Mouse (Mus musculus): ENCODE measurements around the gene Dclk1. TPM values are rescaled to one million over a fixed set of nuclear protein-coding genes. Genes with fewer than 3 reads are reported as not detected.

Gene Dclk1
- polyA plus RNA-seq, 1 experiment from 2014 or later: 14.2 TPM

GRCm38 (mm10) chr3:55542947-55543346, 300.8 kb downstream of the Dclk1 start:
- ATAC-seq (replicated peaks; ENCODE audit: low FRiP score, low TSS enrichment, low read depth): no peak
- Histone ChIP-seq H3K27ac (ENCODE audit: low read depth) (no peak overlapping the region), H3K4me3 (ENCODE audit: low read depth, low read length) (no peak overlapping the region), H3K4me2 (ENCODE audit: low read length) (0 out of 2 replicates have a peak overlapping the region, but pooled peaks have one; percentile 13), H3K9ac (ENCODE audit: low read length) (no peak overlapping the region), H3K4me1 (replicated peaks; ENCODE audit: control insufficient read depth, insufficient read depth, low read length) (peaks cover 8% of the 10 kb centered on the region; the same call in 1 of the 2 replicates), H3K9me3 (ENCODE audit: control insufficient read depth, low read length) (no peaks in the 10 kb centered on the region), H3K36me3 (ENCODE audit: control insufficient read depth, insufficient read depth, low read length) (no peaks in the 10 kb centered on the region), H3K27me3 (replicated peaks; ENCODE audit: control insufficient read depth, insufficient read depth, low read length) (no peaks in the 10 kb centered on the region)
- peak; percentile 43 for DNase-seq (ENCODE audit: low spot score)
- 83% methylated on average over 16 of the region's 16 CpGs for WGBS

- no peak for ATAC-seq (replicated peaks; ENCODE audit: low FRiP score, low TSS enrichment, low read depth)
- 35% methylated on average over 13 of the region's 13 CpGs for WGBS
- H3K9ac ChIP-seq (ENCODE audit: low read length): no peak overlapping the region
- H3K27ac ChIP-seq (ENCODE audit: low read depth): no peak overlapping the region
- no peaks in the 10 kb centered on the region for H3K36me3 ChIP-seq (ENCODE audit: control insufficient read depth, insufficient read depth, low read length)
- H3K4me2 ChIP-seq (ENCODE audit: low read length): no peak overlapping the region
- DNase-seq (ENCODE audit: low spot score): no peak
- no peak overlapping the region for H3K4me3 ChIP-seq (ENCODE audit: low read depth, low read length)
- H3K4me1 ChIP-seq (replicated peaks; ENCODE audit: control insufficient read depth, insufficient read depth, low read length): peaks cover 8% of the 10 kb centered on the region; the same call in 1 of the 2 replicates
- H3K27me3 ChIP-seq (replicated peaks; ENCODE audit: control insufficient read depth, insufficient read depth, low read length): no peaks in the 10 kb centered on the region
- H3K9me3 ChIP-seq (ENCODE audit: control insufficient read depth, low read length): no peaks in the 10 kb centered on the region
Measured at GRCm38 (mm10) chr3:55543929-55544684, 301.9 kb downstream of the Dclk1 start.

- no peak overlapping the region for H3K4me2 ChIP-seq (ENCODE audit: low read length)
Measured at GRCm38 (mm10) chr3:55545296-55545695, 303.1 kb downstream of the Dclk1 start.

GRCm38 (mm10) chr3:55545916-55546315, 303.8 kb downstream of the Dclk1 start:
- Histone ChIP-seq H3K36me3 (ENCODE audit: control insufficient read depth, insufficient read depth, low read length) (no peaks in the 10 kb centered on the region), H3K27ac (ENCODE audit: low read depth) (no peak overlapping the region), H3K4me2 (ENCODE audit: low read length) (no peak overlapping the region), H3K4me1 (replicated peaks; ENCODE audit: control insufficient read depth, insufficient read depth, low read length) (peaks cover 8% of the 10 kb centered on the region; the same call in 1 of the 2 replicates), H3K27me3 (replicated peaks; ENCODE audit: control insufficient read depth, insufficient read depth, low read length) (no peaks in the 10 kb centered on the region), H3K9me3 (ENCODE audit: control insufficient read depth, low read length) (no peaks in the 10 kb centered on the region), H3K4me3 (ENCODE audit: low read depth, low read length) (no peak overlapping the region), H3K9ac (ENCODE audit: low read length) (no peak overlapping the region)
- WGBS: 91% methylated on average over 9 of the region's 9 CpGs
- no peak for DNase-seq (ENCODE audit: low spot score)
- no peak for ATAC-seq (replicated peaks; ENCODE audit: low FRiP score, low TSS enrichment, low read depth)

More at GRCm38 (mm10) chr3:55545296-55545695, 303.1 kb downstream of the Dclk1 start:
- ATAC-seq (replicated peaks; ENCODE audit: low FRiP score, low TSS enrichment, low read depth): no peak
- Histone ChIP-seq H3K27ac (ENCODE audit: low read depth) (no peak overlapping the region), H3K9me3 (ENCODE audit: control insufficient read depth, low read length) (no peaks in the 10 kb centered on the region), H3K36me3 (ENCODE audit: control insufficient read depth, insufficient read depth, low read length) (no peaks in the 10 kb centered on the region), H3K4me3 (ENCODE audit: low read depth, low read length) (no peak overlapping the region), H3K9ac (ENCODE audit: low read length) (no peak overlapping the region), H3K27me3 (replicated peaks; ENCODE audit: control insufficient read depth, insufficient read depth, low read length) (no peaks in the 10 kb centered on the region), H3K4me1 (replicated peaks; ENCODE audit: control insufficient read depth, insufficient read depth, low read length) (peaks cover 8% of the 10 kb centered on the region; the same call in 1 of the 2 replicates)
- 74% methylated on average over 3 of the region's 3 CpGs for WGBS
- peak; percentile 13 for DNase-seq (ENCODE audit: low spot score)

- DNase-seq (ENCODE audit: low spot score) (peak; percentile 18), ATAC-seq (replicated peaks; ENCODE audit: low FRiP score, low TSS enrichment, low read depth) (no peak)
- no peaks in the 10 kb centered on the region for H3K9me3 ChIP-seq (ENCODE audit: control insufficient read depth, low read length)
- no peak overlapping the region for H3K9ac ChIP-seq (ENCODE audit: low read length)
- H3K4me2 ChIP-seq (ENCODE audit: low read length): no peak overlapping the region
- H3K27ac ChIP-seq (ENCODE audit: low read depth): no peak overlapping the region
- no peaks in the 10 kb centered on the region for H3K27me3 ChIP-seq (replicated peaks; ENCODE audit: control insufficient read depth, insufficient read depth, low read length)
- 60% methylated on average over 2 of the region's 2 CpGs for WGBS
- H3K36me3 ChIP-seq (ENCODE audit: control insufficient read depth, insufficient read depth, low read length): no peaks in the 10 kb centered on the region
- H3K4me3 ChIP-seq (ENCODE audit: low read depth, low read length): no peak overlapping the region
- H3K4me1 ChIP-seq (replicated peaks; ENCODE audit: control insufficient read depth, insufficient read depth, low read length): peaks cover 8% of the 10 kb centered on the region; the same call in 1 of the 2 replicates
Measured at GRCm38 (mm10) chr3:55547106-55547505, 304.9 kb downstream of the Dclk1 start.

GRCm38 (mm10) chr3:55549376-55549775, 307.2 kb downstream of the Dclk1 start:
- Histone ChIP-seq H3K4me2 (ENCODE audit: low read length) (no peak overlapping the region), H3K9ac (ENCODE audit: low read length) (no peak overlapping the region), H3K9me3 (ENCODE audit: control insufficient read depth, low read length) (no peaks in the 10 kb centered on the region), H3K4me3 (ENCODE audit: low read depth, low read length) (no peak overlapping the region), H3K27me3 (replicated peaks; ENCODE audit: control insufficient read depth, insufficient read depth, low read length) (no peaks in the 10 kb centered on the region), H3K27ac (ENCODE audit: low read depth) (no peak overlapping the region), H3K36me3 (ENCODE audit: control insufficient read depth, insufficient read depth, low read length) (no peaks in the 10 kb centered on the region), H3K4me1 (replicated peaks; ENCODE audit: control insufficient read depth, insufficient read depth, low read length) (peaks cover under 1% of the 10 kb centered on the region; the same call in 1 of the 2 replicates)
- no peak for DNase-seq (ENCODE audit: low spot score)
- WGBS: 85% methylated on average over 7 of the region's 7 CpGs
- no peak for ATAC-seq (replicated peaks; ENCODE audit: low FRiP score, low TSS enrichment, low read depth)

- DNase-seq (ENCODE audit: low spot score) (peak; percentile 21), ATAC-seq (replicated peaks; ENCODE audit: low FRiP score, low TSS enrichment, low read depth) (no peak)
- Histone ChIP-seq H3K4me1 (replicated peaks; ENCODE audit: control insufficient read depth, insufficient read depth, low read length) (no peaks in the 10 kb centered on the region), H3K27ac (ENCODE audit: low read depth) (no peak overlapping the region), H3K9ac (ENCODE audit: low read length) (no peak overlapping the region), H3K36me3 (ENCODE audit: control insufficient read depth, insufficient read depth, low read length) (no peaks in the 10 kb centered on the region), H3K4me3 (ENCODE audit: low read depth, low read length) (no peak overlapping the region), H3K27me3 (replicated peaks; ENCODE audit: control insufficient read depth, insufficient read depth, low read length) (no peaks in the 10 kb centered on the region), H3K9me3 (ENCODE audit: control insufficient read depth, low read length) (no peaks in the 10 kb centered on the region), H3K4me2 (ENCODE audit: low read length) (no peak overlapping the region)
- 62% methylated on average over 4 of the region's 4 CpGs for WGBS
Measured at GRCm38 (mm10) chr3:55550962-55551361, 308.8 kb downstream of the Dclk1 start.

GRCm38 (mm10) chr3:55551912-55552311, 309.7 kb downstream of the Dclk1 start:
- ATAC-seq (replicated peaks; ENCODE audit: low FRiP score, low TSS enrichment, low read depth): no peak
- Histone ChIP-seq H3K9ac (ENCODE audit: low read length) (no peak overlapping the region), H3K4me1 (replicated peaks; ENCODE audit: control insufficient read depth, insufficient read depth, low read length) (no peaks in the 10 kb centered on the region), H3K4me2 (ENCODE audit: low read length) (no peak overlapping the region), H3K27ac (ENCODE audit: low read depth) (no peak overlapping the region), H3K9me3 (ENCODE audit: control insufficient read depth, low read length) (no peaks in the 10 kb centered on the region), H3K27me3 (replicated peaks; ENCODE audit: control insufficient read depth, insufficient read depth, low read length) (no peaks in the 10 kb centered on the region), H3K4me3 (ENCODE audit: low read depth, low read length) (no peak overlapping the region), H3K36me3 (ENCODE audit: control insufficient read depth, insufficient read depth, low read length) (no peaks in the 10 kb centered on the region)
- WGBS: 79% methylated on average over 4 of the region's 4 CpGs
- DNase-seq (ENCODE audit: low spot score): peak; percentile 31

GRCm38 (mm10) chr3:55553031-55553430, 310.9 kb downstream of the Dclk1 start:
- no peak overlapping the region for H3K9ac ChIP-seq (ENCODE audit: low read length)
- H3K4me2 ChIP-seq (ENCODE audit: low read length): no peak overlapping the region
- H3K27ac ChIP-seq (ENCODE audit: low read depth): no peak overlapping the region
- 89% methylated on average over 9 of the region's 9 CpGs for WGBS
- H3K36me3 ChIP-seq (ENCODE audit: control insufficient read depth, insufficient read depth, low read length): no peaks in the 10 kb centered on the region
- H3K4me3 ChIP-seq (ENCODE audit: low read depth, low read length): no peak overlapping the region
- no peaks in the 10 kb centered on the region for H3K4me1 ChIP-seq (replicated peaks; ENCODE audit: control insufficient read depth, insufficient read depth, low read length)
- no peak for ATAC-seq (replicated peaks; ENCODE audit: low FRiP score, low TSS enrichment, low read depth)
- H3K27me3 ChIP-seq (replicated peaks; ENCODE audit: control insufficient read depth, insufficient read depth, low read length): no peaks in the 10 kb centered on the region
- H3K9me3 ChIP-seq (ENCODE audit: control insufficient read depth, low read length): no peaks in the 10 kb centered on the region
- no peak for DNase-seq (ENCODE audit: low spot score)
